Mouse (Mus musculus): ENCODE measurements around the gene Alg14. TPM values are rescaled to one million over a fixed set of nuclear protein-coding genes. Genes with fewer than 3 reads are reported as not detected.
A peak's percentile ranks its signal among the peaks of the same experiment; 100 is the strongest.

The Alg14 gene
- polyA plus RNA-seq, 1 experiment from 2014 or later: 35.7 TPM

DNA sequence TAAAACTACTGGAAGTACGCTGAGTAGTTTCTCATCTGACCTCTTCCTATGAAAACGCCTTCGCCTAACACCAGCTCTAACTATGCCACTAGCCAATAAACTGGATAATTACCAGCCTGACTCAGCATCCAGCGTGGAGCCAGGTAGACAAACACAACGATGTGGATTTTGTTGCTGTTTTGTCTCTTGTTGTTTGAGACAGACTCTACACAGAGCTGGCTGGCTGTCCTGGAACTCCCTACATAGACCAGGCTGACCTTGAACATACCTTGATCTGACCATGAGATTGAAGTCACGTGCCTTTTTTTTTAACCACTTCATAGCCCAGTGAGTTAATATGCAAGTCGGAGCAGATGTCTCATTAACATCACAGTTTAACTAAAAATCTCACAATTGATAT lies 36.1 kb upstream of the Alg14 start:
- no peak overlapping the region for H3K4me3 ChIP-seq (ENCODE audit: low read depth, low read length)
- TF ChIP-seq CTCF (IDR thresholded peaks at IDR 0.05; ENCODE audit: low read depth): no peak
- no peak for TF ChIP-seq EP300 (optimal IDR thresholded peaks at IDR 0.05)
- no peaks in the 10 kb centered on the region for H3K9me3 ChIP-seq (ENCODE audit: control insufficient read depth, low read length)
- H3K4me1 ChIP-seq (replicated peaks; ENCODE audit: control insufficient read depth, insufficient read depth): no peaks in the 10 kb centered on the region; the same call in 1 of the 2 replicates
- WGBS: 88% methylated on average over 7 of the region's 7 CpGs
- DNase-seq (ENCODE audit: low spot score): no peak
- no peaks in the 10 kb centered on the region for H3K27me3 ChIP-seq (ENCODE audit: control insufficient read depth, insufficient read depth, low read length)
- H3K9ac ChIP-seq (ENCODE audit: low read length): no peak overlapping the region
- H3K27ac ChIP-seq (replicated peaks): no peak overlapping the region
- H3K4me2 ChIP-seq (replicated peaks; ENCODE audit: low read depth): no peak overlapping the region
- no peak for ATAC-seq (ENCODE audit: low FRiP score, low TSS enrichment)
- no peaks in the 10 kb centered on the region for H3K36me3 ChIP-seq (ENCODE audit: control insufficient read depth, insufficient read depth, low read length)

DNA sequence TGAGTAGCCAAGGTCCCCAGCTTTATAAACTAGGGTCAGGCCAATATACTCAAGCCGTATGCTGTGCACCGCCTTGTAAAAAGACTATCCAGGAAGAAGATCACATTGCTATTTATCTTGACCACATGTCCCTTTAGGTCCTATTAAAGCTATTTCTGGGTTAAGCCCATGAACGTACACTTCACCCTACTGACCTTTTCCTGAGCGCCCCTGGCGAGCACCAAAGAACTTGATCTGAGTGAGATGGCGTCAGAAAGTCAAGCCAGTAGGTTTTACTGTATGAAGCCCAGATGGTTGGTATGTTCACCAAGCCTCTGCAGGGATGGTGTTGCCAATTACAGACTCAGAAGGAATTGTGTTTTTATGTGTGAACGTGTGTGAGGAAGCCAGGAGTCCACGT lies 35.4 kb upstream of the Alg14 start:
- Histone ChIP-seq H3K4me1 (replicated peaks; ENCODE audit: control insufficient read depth, insufficient read depth) (no peaks in the 10 kb centered on the region; the same call in 1 of the 2 replicates), H3K27ac (replicated peaks) (no peak overlapping the region), H3K27me3 (ENCODE audit: control insufficient read depth, insufficient read depth, low read length) (no peaks in the 10 kb centered on the region), H3K4me2 (replicated peaks; ENCODE audit: low read depth) (no peak overlapping the region), H3K9me3 (ENCODE audit: control insufficient read depth, low read length) (no peaks in the 10 kb centered on the region), H3K36me3 (ENCODE audit: control insufficient read depth, insufficient read depth, low read length) (no peaks in the 10 kb centered on the region), H3K9ac (ENCODE audit: low read length) (no peak overlapping the region), H3K4me3 (ENCODE audit: low read depth, low read length) (no peak overlapping the region)
- DNase-seq (ENCODE audit: low spot score) (no peak), ATAC-seq (ENCODE audit: low FRiP score, low TSS enrichment) (no peak)
- TF ChIP-seq EP300 (optimal IDR thresholded peaks at IDR 0.05) (no peak), CTCF (IDR thresholded peaks at IDR 0.05; ENCODE audit: low read depth) (no peak)
- WGBS: 86% methylated on average over 8 of the region's 8 CpGs

DNA sequence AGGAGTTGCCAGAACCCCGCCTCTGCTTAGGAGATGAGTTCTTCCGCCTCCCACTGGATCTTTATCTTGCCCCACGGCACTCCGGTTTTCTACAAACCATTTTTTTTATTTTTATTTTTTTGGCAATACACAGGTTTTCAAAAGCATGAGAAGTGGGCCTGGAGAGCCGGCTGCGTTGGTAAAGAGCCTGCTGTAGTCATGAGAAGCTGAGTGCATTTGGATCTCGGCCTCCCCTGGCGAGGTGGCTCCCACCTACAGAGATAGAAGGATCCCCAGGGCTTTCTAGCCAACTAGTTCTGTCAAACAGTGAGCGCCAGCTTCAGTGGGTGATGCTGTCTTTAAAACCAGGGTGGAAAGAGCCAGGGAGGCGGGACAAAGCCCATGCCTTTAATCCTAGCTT lies 34.2 kb upstream of the Alg14 start:
- Histone ChIP-seq H3K4me2 (replicated peaks; ENCODE audit: low read depth) (no peak overlapping the region), H3K4me1 (replicated peaks; ENCODE audit: control insufficient read depth, insufficient read depth) (no peaks in the 10 kb centered on the region; the same call in 1 of the 2 replicates), H3K4me3 (ENCODE audit: low read depth, low read length) (no peak overlapping the region), H3K36me3 (ENCODE audit: control insufficient read depth, insufficient read depth, low read length) (no peaks in the 10 kb centered on the region), H3K9me3 (ENCODE audit: control insufficient read depth, low read length) (no peaks in the 10 kb centered on the region), H3K27me3 (ENCODE audit: control insufficient read depth, insufficient read depth, low read length) (no peaks in the 10 kb centered on the region), H3K9ac (ENCODE audit: low read length) (no peak overlapping the region), H3K27ac (replicated peaks) (no peak overlapping the region)
- no peak for TF ChIP-seq CTCF (IDR thresholded peaks at IDR 0.05; ENCODE audit: low read depth)
- no peak for TF ChIP-seq EP300 (optimal IDR thresholded peaks at IDR 0.05)
- 84% methylated on average over 10 of the region's 10 CpGs for WGBS
- DNase-seq (ENCODE audit: low spot score) (no peak), ATAC-seq (ENCODE audit: low FRiP score, low TSS enrichment) (no peak)

DNA sequence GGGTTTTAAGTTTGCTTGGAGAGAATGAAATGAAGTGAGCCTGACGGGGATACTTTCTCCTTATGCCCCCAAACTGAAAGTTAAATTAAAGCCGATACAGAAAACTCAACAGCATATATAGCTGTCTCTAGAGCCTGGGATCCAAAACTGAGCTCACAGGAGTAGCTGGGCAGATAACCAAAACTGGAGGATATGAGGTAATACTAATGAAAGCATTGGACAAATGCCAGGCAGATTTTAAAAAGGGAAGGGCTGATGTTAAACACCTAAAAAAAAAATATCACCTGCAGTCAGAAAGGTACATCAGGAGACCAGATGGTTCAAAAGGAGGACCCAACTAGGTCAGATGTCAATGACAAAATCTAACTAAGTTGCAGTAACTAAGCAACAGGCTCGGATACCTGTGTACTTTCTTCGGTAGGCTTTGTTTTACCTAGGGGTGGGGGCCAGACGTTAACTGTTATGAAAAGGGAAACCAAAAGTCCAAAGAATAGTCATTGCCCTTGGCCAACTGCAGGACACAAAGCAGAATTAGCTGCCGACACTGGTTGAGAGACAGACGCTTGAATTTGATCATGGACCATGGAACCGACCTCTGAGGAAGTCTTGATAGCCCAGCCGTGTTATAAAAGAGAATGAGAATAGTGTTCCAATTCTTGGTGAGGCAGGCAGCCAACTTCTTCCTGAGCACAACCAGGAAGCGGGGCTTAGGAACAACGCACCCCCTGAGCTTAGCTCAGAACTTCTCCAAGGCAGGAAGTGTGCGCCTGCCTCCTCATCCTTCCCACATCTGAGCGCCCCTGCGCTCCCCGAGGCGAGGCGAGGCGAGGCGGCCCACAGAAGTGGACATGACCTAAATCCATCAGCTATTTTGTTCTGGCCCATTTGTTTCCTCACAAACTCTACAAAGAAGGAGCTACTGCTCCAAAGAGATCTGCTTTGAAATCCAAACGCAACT lies 32.8 kb upstream of the Alg14 start:
- peak; percentile 23 for DNase-seq (ENCODE audit: low spot score)
- H3K4me1 ChIP-seq (replicated peaks; ENCODE audit: control insufficient read depth, insufficient read depth): no peaks in the 10 kb centered on the region; the same call in 1 of the 2 replicates
- H3K27me3 ChIP-seq (ENCODE audit: control insufficient read depth, insufficient read depth, low read length): no peaks in the 10 kb centered on the region
- 0 out of 2 replicates have a peak overlapping the region, but pooled peaks have one; percentile 8 for H3K27ac ChIP-seq (replicated peaks)
- no peaks in the 10 kb centered on the region for H3K36me3 ChIP-seq (ENCODE audit: control insufficient read depth, insufficient read depth, low read length)
- ATAC-seq (ENCODE audit: low FRiP score, low TSS enrichment): no peak
- peak overlapping the region; percentile 25; the same call in 1 of the 2 replicates for H3K4me2 ChIP-seq (replicated peaks; ENCODE audit: low read depth)
- no peak overlapping the region for H3K9ac ChIP-seq (ENCODE audit: low read length)
- 65% methylated on average over 20 of the region's 20 CpGs for WGBS
- H3K4me3 ChIP-seq (ENCODE audit: low read depth, low read length): no peak overlapping the region
- no peaks in the 10 kb centered on the region for H3K9me3 ChIP-seq (ENCODE audit: control insufficient read depth, low read length)
- TF ChIP-seq CTCF (IDR thresholded peaks at IDR 0.05; ENCODE audit: low read depth) (no peak), EP300 (optimal IDR thresholded peaks at IDR 0.05) (no peak)

DNA sequence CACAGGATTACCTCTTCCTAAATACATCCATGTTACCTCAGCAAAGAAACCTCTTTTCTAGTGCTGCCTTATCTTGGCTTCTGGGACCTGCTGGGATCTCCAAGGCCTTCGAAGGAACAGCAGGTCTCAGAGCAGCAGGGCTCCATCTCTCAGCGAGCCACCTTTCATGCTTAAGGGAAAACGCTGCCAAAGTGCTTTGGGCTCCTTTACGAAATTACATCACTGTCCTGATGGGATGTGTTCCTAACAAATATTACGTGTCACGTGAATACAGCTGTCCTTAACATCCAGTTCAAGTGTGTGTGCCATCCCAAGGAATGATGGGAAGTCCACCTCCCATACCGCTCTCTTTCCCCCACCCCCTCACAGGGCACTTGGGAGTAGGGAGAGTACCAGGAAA lies 31.5 kb upstream of the Alg14 start:
- Histone ChIP-seq H3K27ac (replicated peaks) (no peak overlapping the region), H3K4me2 (replicated peaks; ENCODE audit: low read depth) (no peak overlapping the region), H3K4me1 (replicated peaks; ENCODE audit: control insufficient read depth, insufficient read depth) (no peaks in the 10 kb centered on the region; the same call in 1 of the 2 replicates), H3K9me3 (ENCODE audit: control insufficient read depth, low read length) (no peaks in the 10 kb centered on the region), H3K27me3 (ENCODE audit: control insufficient read depth, insufficient read depth, low read length) (no peaks in the 10 kb centered on the region; the same call in 1 of the 2 replicates), H3K4me3 (ENCODE audit: low read depth, low read length) (no peak overlapping the region), H3K9ac (ENCODE audit: low read length) (no peak overlapping the region), H3K36me3 (ENCODE audit: control insufficient read depth, insufficient read depth, low read length) (no peaks in the 10 kb centered on the region)
- WGBS: 85% methylated on average over 7 of the region's 7 CpGs
- ATAC-seq (ENCODE audit: low FRiP score, low TSS enrichment): no peak
- TF ChIP-seq CTCF (IDR thresholded peaks at IDR 0.05; ENCODE audit: low read depth) (no peak), EP300 (optimal IDR thresholded peaks at IDR 0.05) (no peak)
- DNase-seq (ENCODE audit: low spot score): no peak

DNA sequence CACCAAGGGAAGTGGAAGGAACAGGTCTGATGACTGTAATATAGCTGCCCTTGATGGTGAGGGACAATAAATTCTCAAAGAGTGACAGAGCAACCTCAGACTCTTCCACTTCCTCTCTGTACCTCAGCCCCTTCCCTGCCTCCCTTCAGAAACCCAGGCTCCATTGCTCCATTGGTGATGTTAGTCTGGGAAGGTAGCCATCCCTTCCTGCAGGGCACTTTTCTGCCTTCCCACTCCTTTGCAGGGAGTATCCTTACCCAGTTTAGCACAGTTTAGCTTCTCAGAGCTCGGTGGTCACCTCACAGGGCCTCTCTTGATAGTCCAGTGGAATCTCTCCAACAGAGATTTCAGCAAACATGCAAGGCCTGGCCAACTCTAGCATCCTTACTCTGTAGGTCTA lies 30.7 kb upstream of the Alg14 start:
- H3K27me3 ChIP-seq (ENCODE audit: control insufficient read depth, insufficient read depth, low read length): no peaks in the 10 kb centered on the region; the same call in 1 of the 2 replicates
- TF ChIP-seq CTCF (IDR thresholded peaks at IDR 0.05; ENCODE audit: low read depth) (no peak), EP300 (optimal IDR thresholded peaks at IDR 0.05) (no peak)
- 75% methylated on average over 1 of the region's 1 CpGs for WGBS
- H3K4me2 ChIP-seq (replicated peaks; ENCODE audit: low read depth): no peak overlapping the region
- no peaks in the 10 kb centered on the region for H3K36me3 ChIP-seq (ENCODE audit: control insufficient read depth, insufficient read depth, low read length)
- H3K27ac ChIP-seq (replicated peaks): no peak overlapping the region
- H3K9ac ChIP-seq (ENCODE audit: low read length): no peak overlapping the region
- no peaks in the 10 kb centered on the region for H3K9me3 ChIP-seq (ENCODE audit: control insufficient read depth, low read length)
- H3K4me3 ChIP-seq (ENCODE audit: low read depth, low read length): no peak overlapping the region
- H3K4me1 ChIP-seq (replicated peaks; ENCODE audit: control insufficient read depth, insufficient read depth): no peaks in the 10 kb centered on the region; the same call in 1 of the 2 replicates
- DNase-seq (ENCODE audit: low spot score) (no peak), ATAC-seq (ENCODE audit: low FRiP score, low TSS enrichment) (no peak)

All from stomach, postnatal 0 days (tissue).